Mouse (Mus musculus): ENCODE measurements around the gene Mvb12b. TPM values are rescaled to one million over a fixed set of nuclear protein-coding genes. Genes with fewer than 3 reads are reported as not detected.

Mvb12b gene
- polyA plus RNA-seq, 1 experiment from 2014 or later = 30.9 TPM

- H3K9ac ChIP-seq (ENCODE audit: low read length) = no peak overlapping the region
- 75% methylated on average over 3 of the region's 3 CpGs for WGBS
These were observed 8.1 kb upstream of the Mvb12b start for GRCm38 (mm10) chr2:33895829-33896228.

GRCm38 (mm10) chr2:33893151-33893550 lies 5.4 kb upstream of the Mvb12b start:
- Histone ChIP-seq H3K4me3 (ENCODE audit: low read depth, low read length) (no peak overlapping the region), H3K4me2 (ENCODE audit: low read depth, low read length, severe bottlenecking) (no peak overlapping the region), H3K4me1 (replicated peaks; ENCODE audit: control insufficient read depth, insufficient read depth, low read length) (no peaks in the 10 kb centered on the region), H3K9me3 (ENCODE audit: control insufficient read depth, low read length) (peaks cover 2% of the 10 kb centered on the region; the same call in 1 of the 2 replicates), H3K27ac (ENCODE audit: low read depth, low read length) (no peak overlapping the region), H3K27me3 (ENCODE audit: control insufficient read depth, insufficient read depth, low read length) (no peaks in the 10 kb centered on the region), H3K36me3 (ENCODE audit: control insufficient read depth, insufficient read depth, low read length) (no peaks in the 10 kb centered on the region), H3K9ac (ENCODE audit: low read length) (no peak overlapping the region)
- WGBS = 84% methylated on average over 3 of the region's 3 CpGs
- DNase-seq (ENCODE audit: low spot score) (no peak), ATAC-seq (replicated peaks; ENCODE audit: low FRiP score) (no peak)

More at GRCm38 (mm10) chr2:33895829-33896228, 8.1 kb upstream of the Mvb12b start:
- Histone ChIP-seq H3K27me3 (ENCODE audit: control insufficient read depth, insufficient read depth, low read length) (no peaks in the 10 kb centered on the region), H3K9me3 (ENCODE audit: control insufficient read depth, low read length) (peaks cover 2% of the 10 kb centered on the region; the same call in 1 of the 2 replicates), H3K27ac (ENCODE audit: low read depth, low read length) (no peak overlapping the region), H3K4me3 (ENCODE audit: low read depth, low read length) (no peak overlapping the region), H3K36me3 (ENCODE audit: control insufficient read depth, insufficient read depth, low read length) (no peaks in the 10 kb centered on the region), H3K4me2 (ENCODE audit: low read depth, low read length, severe bottlenecking) (no peak overlapping the region), H3K4me1 (replicated peaks; ENCODE audit: control insufficient read depth, insufficient read depth, low read length) (no peaks in the 10 kb centered on the region)
- DNase-seq (ENCODE audit: low spot score) = no peak
- no peak for ATAC-seq (replicated peaks; ENCODE audit: low FRiP score)

GRCm38 (mm10) chr2:33892354-33892753 lies 4.6 kb upstream of the Mvb12b start:
- no peak overlapping the region for H3K4me2 ChIP-seq (ENCODE audit: low read depth, low read length, severe bottlenecking)
- 84% methylated on average over 7 of the region's 7 CpGs for WGBS
- H3K9ac ChIP-seq (ENCODE audit: low read length) = no peak overlapping the region
- no peak overlapping the region for H3K27ac ChIP-seq (ENCODE audit: low read depth, low read length)
- peaks cover 2% of the 10 kb centered on the region; the same call in 1 of the 2 replicates for H3K9me3 ChIP-seq (ENCODE audit: control insufficient read depth, low read length)
- H3K4me1 ChIP-seq (replicated peaks; ENCODE audit: control insufficient read depth, insufficient read depth, low read length) = peaks cover 3% of the 10 kb centered on the region; the same call in 1 of the 2 replicates
- H3K27me3 ChIP-seq (ENCODE audit: control insufficient read depth, insufficient read depth, low read length) = no peaks in the 10 kb centered on the region
- DNase-seq (ENCODE audit: low spot score) (no peak), ATAC-seq (replicated peaks; ENCODE audit: low FRiP score) (no peak)
- H3K4me3 ChIP-seq (ENCODE audit: low read depth, low read length) = no peak overlapping the region
- H3K36me3 ChIP-seq (ENCODE audit: control insufficient read depth, insufficient read depth, low read length) = no peaks in the 10 kb centered on the region

- Histone ChIP-seq H3K9me3 (ENCODE audit: control insufficient read depth, low read length) (no peaks in the 10 kb centered on the region; the same call in 1 of the 2 replicates), H3K4me2 (ENCODE audit: low read depth, low read length, severe bottlenecking) (peak overlapping the region; percentile 92), H3K36me3 (ENCODE audit: control insufficient read depth, insufficient read depth, low read length) (no peaks in the 10 kb centered on the region), H3K4me1 (replicated peaks; ENCODE audit: control insufficient read depth, insufficient read depth, low read length) (peaks cover 12% of the 10 kb centered on the region), H3K4me3 (ENCODE audit: low read depth, low read length) (peak overlapping the region; percentile 88), H3K27me3 (ENCODE audit: control insufficient read depth, insufficient read depth, low read length) (no peaks in the 10 kb centered on the region), H3K27ac (ENCODE audit: low read depth, low read length) (peak overlapping the region; percentile 86), H3K9ac (ENCODE audit: low read length) (peak overlapping the region; percentile 99)
- DNase-seq (ENCODE audit: low spot score) = no peak
- no peak for ATAC-seq (replicated peaks; ENCODE audit: low FRiP score)
- 60% methylated on average over 6 of the region's 6 CpGs for WGBS
These were observed 297 bp upstream of the Mvb12b start for GRCm38 (mm10) chr2:33888100-33888385.

DNA sequence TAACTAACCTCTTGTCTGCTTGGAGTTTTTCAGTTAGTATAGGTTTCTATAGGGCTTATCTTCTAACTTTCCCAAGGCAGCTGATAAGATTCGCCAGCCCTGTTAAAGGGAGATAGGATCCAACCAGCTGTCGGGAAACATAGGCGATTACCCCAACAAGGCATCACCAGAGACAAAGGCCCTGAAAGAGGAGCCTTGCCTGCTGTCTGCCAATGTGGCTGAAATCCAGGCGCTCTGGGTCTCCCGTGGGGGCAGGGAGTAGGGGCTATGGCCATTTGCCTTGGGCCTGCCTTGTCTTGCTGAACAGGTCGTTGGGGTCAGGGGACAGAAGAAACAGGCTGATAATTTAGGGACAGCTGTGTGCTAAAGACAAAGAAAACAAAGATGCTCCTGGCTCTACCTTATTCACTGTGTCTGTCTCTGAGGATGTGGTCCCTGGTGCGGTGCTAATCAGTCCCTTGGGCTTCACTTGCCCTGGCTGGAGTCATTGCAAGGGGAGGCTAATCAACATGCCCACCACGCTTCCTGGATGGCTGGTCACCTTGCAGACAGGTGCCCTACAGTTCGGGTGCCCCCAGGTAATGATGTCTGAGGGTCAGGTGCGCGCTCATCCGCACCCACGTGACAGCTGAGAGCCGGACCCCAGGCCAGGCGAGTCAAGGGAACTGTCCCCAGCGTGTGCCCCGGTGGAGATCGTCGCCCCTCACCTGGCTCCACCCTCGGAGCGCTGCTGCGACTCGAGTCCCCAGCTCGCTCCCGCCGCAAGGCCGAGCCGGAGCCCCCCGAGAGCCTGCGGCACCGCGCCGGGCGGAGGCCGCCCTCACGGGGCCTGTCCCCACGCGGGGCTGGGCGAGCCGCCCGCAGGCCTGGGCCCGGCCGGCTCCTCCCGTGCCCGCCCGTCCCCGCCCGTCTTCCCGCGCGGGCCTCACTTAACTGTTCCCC lies 1.1 kb downstream of the Mvb12b start:
- WGBS = 1% methylated on average over 49 of the region's 51 CpGs

DNA sequence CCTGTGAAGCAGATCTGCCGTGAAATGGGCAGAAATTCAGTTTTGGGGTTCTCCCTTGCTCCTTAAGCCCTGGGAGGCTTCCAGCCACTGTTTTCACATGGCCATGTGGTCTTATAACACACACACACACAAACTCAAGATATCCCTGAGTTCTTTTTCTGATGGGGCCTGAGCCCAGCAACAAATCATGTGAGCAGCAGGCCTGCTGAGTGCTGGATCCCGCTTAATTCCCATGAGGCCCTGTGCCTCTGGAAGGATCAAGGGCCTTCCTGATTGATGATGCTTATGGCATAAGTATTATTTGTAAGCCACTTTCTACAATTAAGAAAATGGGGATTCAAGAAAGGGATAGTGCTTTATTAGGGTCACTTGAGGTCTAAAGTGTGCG lies 2.5 kb downstream of the Mvb12b start:
- DNase-seq (ENCODE audit: low spot score) (no peak), ATAC-seq (replicated peaks; ENCODE audit: low FRiP score) (no peak)
- H3K36me3 ChIP-seq (ENCODE audit: control insufficient read depth, insufficient read depth, low read length) = no peaks in the 10 kb centered on the region
- H3K27ac ChIP-seq (ENCODE audit: low read depth, low read length) = no peak overlapping the region
- H3K27me3 ChIP-seq (ENCODE audit: control insufficient read depth, insufficient read depth, low read length) = no peaks in the 10 kb centered on the region
- H3K9ac ChIP-seq (ENCODE audit: low read length) = no peak overlapping the region; the same call in 1 of the 2 replicates
- peaks cover 12% of the 10 kb centered on the region for H3K4me1 ChIP-seq (replicated peaks; ENCODE audit: control insufficient read depth, insufficient read depth, low read length)
- H3K4me2 ChIP-seq (ENCODE audit: low read depth, low read length, severe bottlenecking) = no peak overlapping the region
- no peak overlapping the region for H3K4me3 ChIP-seq (ENCODE audit: low read depth, low read length)
- H3K9me3 ChIP-seq (ENCODE audit: control insufficient read depth, low read length) = no peaks in the 10 kb centered on the region
- WGBS = 92% methylated on average over 3 of the region's 3 CpGs

More for the DNA sequence above, 1.1 kb downstream of the Mvb12b start:
- H3K9ac ChIP-seq (ENCODE audit: low read length) = peak overlapping the region; percentile 99
- H3K36me3 ChIP-seq (ENCODE audit: control insufficient read depth, insufficient read depth, low read length) = no peaks in the 10 kb centered on the region
- H3K4me3 ChIP-seq (ENCODE audit: low read depth, low read length) = peak overlapping the region; percentile 88
- H3K9me3 ChIP-seq (ENCODE audit: control insufficient read depth, low read length) = no peaks in the 10 kb centered on the region; the same call in 1 of the 2 replicates
- H3K4me2 ChIP-seq (ENCODE audit: low read depth, low read length, severe bottlenecking) = peak overlapping the region; percentile 92
- DNase-seq (ENCODE audit: low spot score) (peak; percentile 78), ATAC-seq (replicated peaks; ENCODE audit: low FRiP score) (peak; percentile 61)
- peak overlapping the region; percentile 86 for H3K27ac ChIP-seq (ENCODE audit: low read depth, low read length)
- peaks cover 12% of the 10 kb centered on the region for H3K4me1 ChIP-seq (replicated peaks; ENCODE audit: control insufficient read depth, insufficient read depth, low read length)
- H3K27me3 ChIP-seq (ENCODE audit: control insufficient read depth, insufficient read depth, low read length) = no peaks in the 10 kb centered on the region

- 93% methylated on average over 7 of the region's 7 CpGs for WGBS
- Histone ChIP-seq H3K36me3 (ENCODE audit: control insufficient read depth, insufficient read depth, low read length) (no peaks in the 10 kb centered on the region), H3K9me3 (ENCODE audit: control insufficient read depth, low read length) (no peaks in the 10 kb centered on the region), H3K4me2 (ENCODE audit: low read depth, low read length, severe bottlenecking) (no peak overlapping the region), H3K27ac (ENCODE audit: low read depth, low read length) (no peak overlapping the region), H3K9ac (ENCODE audit: low read length) (no peak overlapping the region), H3K27me3 (ENCODE audit: control insufficient read depth, insufficient read depth, low read length) (no peaks in the 10 kb centered on the region), H3K4me1 (replicated peaks; ENCODE audit: control insufficient read depth, insufficient read depth, low read length) (peaks cover 12% of the 10 kb centered on the region), H3K4me3 (ENCODE audit: low read depth, low read length) (no peak overlapping the region)
- ATAC-seq (replicated peaks; ENCODE audit: low FRiP score) (no peak), DNase-seq (ENCODE audit: low spot score) (no peak)
These were observed 3.0 kb downstream of the Mvb12b start for GRCm38 (mm10) chr2:33884623-33885263.

- Histone ChIP-seq H3K4me2 (ENCODE audit: low read depth, low read length, severe bottlenecking) (no peak overlapping the region), H3K9ac (ENCODE audit: low read length) (no peak overlapping the region), H3K27ac (ENCODE audit: low read depth, low read length) (no peak overlapping the region), H3K9me3 (ENCODE audit: control insufficient read depth, low read length) (no peaks in the 10 kb centered on the region), H3K36me3 (ENCODE audit: control insufficient read depth, insufficient read depth, low read length) (no peaks in the 10 kb centered on the region; the same call in 1 of the 2 replicates), H3K27me3 (ENCODE audit: control insufficient read depth, insufficient read depth, low read length) (no peaks in the 10 kb centered on the region), H3K4me3 (ENCODE audit: low read depth, low read length) (no peak overlapping the region), H3K4me1 (replicated peaks; ENCODE audit: control insufficient read depth, insufficient read depth, low read length) (peaks cover 27% of the 10 kb centered on the region)
- ATAC-seq (replicated peaks; ENCODE audit: low FRiP score) (no peak), DNase-seq (ENCODE audit: low spot score) (no peak)
- WGBS = 78% methylated on average over 2 of the region's 2 CpGs
These were observed 8.5 kb downstream of the Mvb12b start for GRCm38 (mm10) chr2:33879223-33879622.
